Mouse (Mus musculus): ENCODE measurements around the gene Mettl21a.
A peak's percentile ranks its signal among the peaks of the same experiment; 100 is the strongest.

DNA sequence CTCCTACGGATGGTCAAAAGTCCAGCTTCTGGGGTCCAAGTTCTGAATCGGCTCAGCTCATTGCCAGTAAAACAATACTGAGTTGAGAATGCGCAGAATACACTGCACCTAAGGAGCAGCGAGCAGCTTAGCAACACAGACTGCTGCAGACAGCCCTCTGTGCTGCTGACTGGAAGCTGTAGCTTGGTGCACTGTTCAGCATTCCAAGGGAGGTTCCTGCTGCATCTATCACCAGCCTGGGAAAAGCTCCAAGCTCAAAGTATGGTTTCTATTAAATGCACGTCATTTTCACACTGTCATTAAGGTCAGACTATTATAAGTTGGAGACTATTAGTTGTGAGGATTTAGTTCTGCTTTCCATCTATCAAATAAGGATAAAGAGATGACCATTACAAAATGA, 4.1 kb upstream of the Mettl21a start:
- TF ChIP-seq POLR2A (IDR thresholded peaks at IDR 0.05; ENCODE audit: low read depth, low read length) (peak; percentile 59), CTCF (IDR thresholded peaks at IDR 0.05; ENCODE audit: borderline replicate concordance, insufficient read depth, low read length) (no peak)

Measured in embryonic fibroblast, embryonic 13.5 days (primary cell).